Mouse (Mus musculus) thymus, postnatal 36 days (tissue): ENCODE results near the gene Zdhhc5.
"Not testable (repeated sequence)": the region's sequence is repeated elsewhere in the genome, so short reads cannot be mapped to it uniquely, and the experiment has no call there.

Experiments
- DNase-seq, 2 experiments: peaks; one replicate each; pipeline ENCODE4 v3.0.0; 2022; ENCODE audit warnings: mixed read lengths in 2 of 2

Zdhhc5 gene

DNA sequence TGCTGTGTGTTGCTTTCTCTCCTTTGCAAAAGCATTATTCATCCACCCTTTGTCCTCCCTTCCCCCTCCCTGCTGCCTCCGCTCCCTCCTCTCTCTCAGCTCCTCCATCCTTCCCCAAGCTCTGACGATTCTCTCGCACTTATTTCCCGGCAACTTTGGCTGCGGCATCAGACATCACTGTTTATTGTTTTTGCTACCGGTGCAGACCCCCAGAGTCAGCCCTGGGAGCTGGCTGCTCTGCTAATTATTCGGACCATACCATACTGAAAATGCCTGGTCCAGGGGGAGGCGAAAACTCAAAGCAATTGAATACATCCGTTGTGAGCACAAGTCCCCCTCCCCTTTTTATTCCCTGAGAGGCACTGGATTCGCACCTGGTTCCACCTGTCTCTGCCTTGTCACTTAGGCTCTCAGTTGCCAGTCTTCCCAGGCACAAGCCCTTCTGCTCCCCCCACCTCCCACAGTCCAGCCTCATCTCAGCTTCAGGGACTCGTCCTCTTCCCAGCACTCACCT lies 19.4 kb upstream of the Zdhhc5 start:
- no peak for DNase-seq

DNA sequence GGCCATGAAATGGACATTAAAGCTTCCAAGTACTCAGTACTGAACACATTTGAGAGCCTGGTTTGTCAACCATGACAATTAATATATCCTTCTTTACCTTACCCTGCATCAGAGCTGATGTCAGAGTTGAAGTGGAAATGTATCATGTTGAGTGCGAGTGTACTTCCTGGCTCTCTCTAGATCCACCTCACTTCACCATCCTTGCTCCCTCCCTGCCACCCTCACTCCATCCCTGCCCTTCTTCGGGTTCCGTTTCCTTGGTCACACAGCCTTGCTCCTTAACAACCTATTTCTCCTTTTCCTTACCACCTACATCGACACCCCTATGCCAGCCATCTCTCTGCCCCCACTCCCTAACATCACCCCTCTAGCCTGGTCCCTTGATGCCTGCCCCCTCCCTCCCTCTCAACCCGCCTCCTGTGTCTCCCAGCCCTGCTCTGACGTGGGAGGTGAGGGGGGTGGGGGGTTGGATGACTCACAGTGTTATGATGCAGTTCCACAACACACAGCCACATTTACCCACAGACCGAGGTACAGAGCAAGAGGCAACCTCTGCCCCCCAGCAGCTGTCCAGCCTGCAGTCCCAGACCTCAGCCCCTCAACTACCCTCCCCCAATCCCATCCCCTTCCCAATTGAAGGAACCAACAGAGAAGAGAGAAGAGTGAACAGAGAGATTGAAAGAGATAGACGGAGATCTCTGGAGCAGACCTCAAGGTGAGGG lies 18.8 kb upstream of the Zdhhc5 start, which contains the start of gene Ypel4:
TSS of gene Ypel4 (plus strand) at position 480 of the 722 bp plus-strand sequence.
- DNase-seq, result no peak

DNA sequence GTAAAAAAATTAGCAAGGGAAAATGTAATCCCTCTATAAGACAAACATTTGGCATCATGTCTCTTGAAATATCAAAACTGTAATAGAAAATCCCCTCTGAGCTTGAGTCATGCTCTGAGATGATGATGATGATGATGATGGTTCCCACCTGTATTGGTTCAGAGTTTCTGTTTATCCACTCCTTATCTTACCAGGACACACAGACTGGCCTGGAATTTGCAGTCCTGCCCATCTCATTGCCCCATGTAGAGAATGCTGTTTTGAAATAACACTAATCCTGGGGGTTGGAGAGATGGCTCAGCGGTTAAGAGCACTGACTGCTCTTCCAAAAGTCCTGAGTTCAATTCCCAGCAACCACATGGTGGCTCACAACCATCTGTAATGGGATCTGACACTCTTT lies 17.4 kb upstream of the Zdhhc5 start:
- no peak for DNase-seq

DNA sequence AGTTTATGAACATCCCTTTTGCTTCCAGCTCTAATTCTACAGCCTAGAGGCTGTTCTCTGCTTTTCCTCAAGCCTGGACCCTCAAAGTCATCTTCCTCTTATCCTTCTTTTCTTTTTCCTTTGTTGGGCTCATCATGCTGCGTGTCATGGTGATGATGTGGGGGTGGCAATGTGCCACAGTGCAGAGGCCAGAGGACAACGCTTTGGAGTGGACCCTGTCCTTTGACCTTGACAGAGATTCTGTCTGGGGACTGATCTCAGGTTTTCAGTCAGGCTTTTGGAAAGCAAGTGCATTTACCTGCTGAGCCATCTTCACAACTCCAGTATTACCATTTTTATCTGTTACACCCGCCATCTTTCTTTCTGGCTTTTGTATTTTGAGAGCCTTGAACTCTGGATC lies 16.2 kb upstream of the Zdhhc5 start:
- DNase-seq, result no peak

DNA sequence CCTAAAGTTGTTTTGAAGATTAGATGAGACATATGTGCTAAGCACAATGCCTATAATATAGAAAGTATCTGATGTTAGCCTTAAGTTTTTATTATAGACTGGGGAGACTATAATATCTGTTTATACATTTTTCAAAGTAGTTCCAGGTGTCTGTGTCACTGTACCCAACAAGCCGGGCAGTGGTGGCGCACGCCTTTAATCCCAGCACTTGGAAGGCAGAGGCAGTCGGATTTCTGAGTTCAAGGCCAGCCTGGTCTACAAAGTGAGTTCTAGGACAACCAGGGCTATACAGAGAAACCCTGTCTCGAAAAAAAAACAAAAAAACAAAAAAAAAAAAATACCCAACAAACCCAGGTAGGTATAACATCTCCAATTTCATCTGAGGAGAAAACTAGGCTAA lies 13.2 kb upstream of the Zdhhc5 start:
- DNase-seq, result not testable (repeated sequence)

DNA sequence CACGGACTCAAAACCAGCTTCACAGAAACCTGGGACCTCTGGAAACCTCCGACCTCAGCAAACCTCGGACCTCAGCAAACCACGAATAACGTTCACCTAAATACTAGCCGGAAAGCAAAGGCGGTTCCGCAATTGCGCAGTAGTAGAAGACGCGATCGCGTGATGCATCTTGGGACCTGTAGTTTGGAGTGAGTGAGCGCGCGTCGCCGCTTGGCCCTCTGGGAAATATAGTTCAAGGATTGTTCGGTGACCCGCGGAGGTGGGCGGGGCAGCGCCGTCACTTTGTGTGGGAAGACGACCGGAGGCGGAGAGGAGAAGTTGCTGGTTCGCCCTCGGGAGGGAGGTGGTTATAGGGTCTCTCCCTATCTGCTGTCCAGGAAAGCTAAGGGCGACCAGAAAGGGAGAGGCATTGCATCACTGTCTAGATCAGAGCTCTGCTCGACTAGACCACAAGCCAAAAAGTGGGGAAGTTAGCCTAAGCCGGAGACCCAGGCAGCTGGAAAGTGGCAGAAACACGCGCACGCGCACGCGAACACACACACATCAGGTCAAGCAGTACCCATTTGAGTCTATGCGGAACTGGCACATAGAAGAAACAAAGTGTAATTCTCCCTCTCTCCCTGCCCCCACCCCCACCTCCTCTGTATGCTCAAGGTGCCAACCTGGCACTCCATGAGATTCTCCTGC lies 12.3 kb upstream of the Zdhhc5 start, which contains the start of gene Clp1:
TSS of gene Clp1 (minus strand) at position 179 of the 687 bp plus-strand sequence.
- DNase-seq, result peak; percentile 94 to 95

DNA sequence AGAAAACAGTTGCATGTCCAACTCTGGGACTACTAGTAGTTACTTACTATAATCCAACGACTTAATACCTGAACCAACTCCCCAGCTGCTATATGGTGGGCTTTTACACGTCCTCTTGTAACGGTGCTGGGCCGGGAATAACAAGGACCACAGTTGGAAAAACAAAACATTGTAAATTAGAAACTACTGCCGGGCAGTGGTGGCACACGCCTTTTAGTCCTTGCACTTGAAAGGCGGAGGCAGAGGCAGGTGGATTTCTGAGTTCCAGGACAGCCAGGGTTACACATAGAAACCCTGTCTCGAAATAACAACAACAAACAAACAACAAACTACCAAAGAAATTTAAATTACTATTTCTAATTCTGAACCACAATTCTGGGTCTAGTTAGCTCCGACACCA lies 11.7 kb upstream of the Zdhhc5 start:
- DNase-seq, result no peak

DNA sequence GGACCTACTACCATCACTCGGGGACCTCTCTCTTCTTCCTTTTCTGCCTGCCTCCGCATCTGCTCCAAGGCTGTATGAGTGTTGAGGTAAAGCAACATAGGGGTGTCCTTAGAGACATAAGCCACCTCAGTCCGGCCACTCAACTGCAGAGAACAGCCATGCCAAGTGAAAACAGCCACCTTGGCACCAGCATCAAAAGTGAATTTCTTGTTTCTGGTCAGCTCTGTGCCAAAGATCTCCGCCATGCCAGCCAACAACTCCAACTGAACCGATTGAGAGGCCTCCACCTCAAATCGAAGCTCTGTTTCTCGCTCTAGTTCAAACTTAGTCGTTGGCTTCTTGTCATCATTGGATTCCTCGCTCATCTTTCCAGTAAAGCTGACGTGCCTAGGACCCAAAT lies 10.8 kb upstream of the Zdhhc5 start:
- no peak for DNase-seq

DNA sequence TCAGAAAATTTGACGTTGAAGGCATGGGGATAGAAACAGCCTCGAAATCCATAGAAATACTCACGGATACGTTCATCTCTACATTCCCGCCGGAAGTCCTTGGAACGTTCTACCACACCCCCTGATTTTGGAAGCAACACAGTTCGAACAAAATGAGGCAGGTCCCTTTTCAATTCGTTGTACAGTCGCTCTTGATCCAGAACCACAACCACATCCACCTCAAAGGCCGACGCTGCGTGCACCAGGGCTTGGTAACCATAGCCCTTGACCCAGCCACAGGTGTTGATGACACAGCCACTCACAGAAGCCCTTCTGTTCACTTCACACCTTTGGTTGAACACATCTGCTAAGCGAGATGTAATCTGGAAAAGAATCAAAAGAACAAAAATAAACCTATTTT lies 8.9 kb upstream of the Zdhhc5 start:
- DNase-seq, result no peak

DNA sequence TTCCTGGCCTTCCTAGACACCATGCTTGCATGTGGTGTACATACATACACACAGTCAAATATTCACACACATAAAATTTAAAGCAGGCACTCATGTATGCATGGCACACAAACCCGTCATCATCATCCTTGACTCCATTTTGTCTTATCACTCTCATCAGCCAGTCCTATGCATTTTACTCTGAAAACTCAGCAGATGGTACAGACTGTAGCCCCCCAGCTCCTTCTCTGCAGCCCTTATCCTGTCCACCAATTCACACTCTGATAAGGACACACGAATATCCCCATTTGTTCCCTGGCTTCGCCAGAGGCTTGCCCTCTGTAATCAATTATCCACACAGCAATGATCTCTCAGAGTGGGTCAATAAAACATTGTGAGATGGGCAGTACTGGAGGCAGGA lies 6.2 kb upstream of the Zdhhc5 start:
- DNase-seq, result no peak

DNA sequence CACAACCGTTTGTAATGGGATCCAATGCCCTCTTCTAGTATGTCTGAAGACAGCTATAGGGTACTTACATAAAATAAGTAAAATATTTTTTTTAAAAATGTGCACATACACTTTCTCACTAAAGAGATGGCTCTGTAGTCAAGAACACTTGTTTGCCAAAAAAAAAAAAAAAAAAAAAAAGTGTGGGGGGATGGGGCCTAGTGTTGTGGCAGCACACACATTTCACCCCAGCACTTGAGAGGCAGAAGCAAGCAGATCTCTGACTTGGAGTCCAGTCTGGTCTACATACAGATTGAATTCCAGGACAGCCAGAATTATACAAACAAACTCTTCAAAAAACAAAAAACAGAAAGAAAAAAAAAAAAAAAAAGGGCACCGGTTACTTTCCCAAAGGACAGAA lies 5.7 kb upstream of the Zdhhc5 start:
- no peak for DNase-seq

DNA sequence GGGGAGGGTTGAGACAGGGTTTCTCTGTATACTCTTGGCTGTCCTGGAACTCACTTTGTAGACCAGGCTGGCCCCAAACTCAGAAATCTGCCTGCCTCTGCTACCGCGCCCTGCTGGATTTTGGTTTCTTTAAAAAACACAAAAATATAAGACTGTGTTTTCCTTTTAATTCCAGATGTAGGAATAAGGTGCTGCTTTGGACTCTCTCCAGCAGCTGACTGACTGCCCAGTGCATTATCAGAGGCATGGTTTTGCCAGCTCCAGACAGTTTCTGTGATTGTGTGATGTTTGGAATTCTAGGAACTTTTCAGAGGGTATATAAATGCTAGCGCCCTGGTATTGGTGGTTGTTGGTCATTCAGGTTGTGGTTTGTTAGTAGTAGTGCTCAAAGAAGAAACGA lies 2.4 kb upstream of the Zdhhc5 start:
- DNase-seq, result no peak

DNA sequence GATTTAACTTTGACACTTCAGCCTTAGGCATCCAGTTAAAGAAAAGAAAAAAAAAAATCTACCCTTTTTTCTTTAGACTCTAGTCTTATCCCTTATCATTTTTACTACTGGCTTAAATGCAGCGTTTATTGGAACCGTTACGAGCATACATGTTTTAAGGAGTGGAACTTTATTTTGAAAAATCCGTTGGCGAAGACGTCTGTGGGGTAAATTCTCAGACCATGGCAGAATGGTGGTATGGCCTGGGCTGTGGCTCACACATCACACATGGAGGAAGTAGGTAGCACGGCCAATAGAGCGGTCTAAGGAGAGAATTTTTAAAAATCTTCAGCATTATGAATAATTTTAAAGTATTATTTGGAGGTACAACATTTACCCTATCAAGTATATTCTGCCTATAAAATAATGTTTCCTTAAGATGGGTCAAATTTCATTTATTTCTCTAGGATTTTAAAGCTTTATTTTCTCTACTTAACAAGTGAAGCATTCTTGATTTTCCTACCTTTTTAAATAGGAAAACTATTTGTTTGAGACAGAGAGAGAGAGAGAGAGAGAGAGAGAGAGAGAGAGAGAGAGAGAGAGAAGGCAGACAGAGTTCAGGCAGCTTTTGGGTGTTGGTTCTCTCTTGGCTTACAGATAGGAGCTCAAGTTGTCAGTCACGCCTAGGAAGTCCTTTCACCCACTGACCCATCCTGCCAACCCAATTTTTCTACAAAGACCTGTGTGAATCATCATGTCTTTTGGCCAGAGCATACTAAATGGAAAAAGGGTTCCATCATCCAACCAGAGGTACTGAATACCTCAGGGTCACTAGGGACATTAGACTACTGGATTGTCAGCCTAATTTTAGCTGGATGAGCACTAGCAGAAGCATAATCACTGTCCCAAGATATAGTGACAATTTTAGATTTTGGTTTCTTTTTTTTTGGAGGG lies 1.7 kb upstream of the Zdhhc5 start:
- DNase-seq, result no peak

DNA sequence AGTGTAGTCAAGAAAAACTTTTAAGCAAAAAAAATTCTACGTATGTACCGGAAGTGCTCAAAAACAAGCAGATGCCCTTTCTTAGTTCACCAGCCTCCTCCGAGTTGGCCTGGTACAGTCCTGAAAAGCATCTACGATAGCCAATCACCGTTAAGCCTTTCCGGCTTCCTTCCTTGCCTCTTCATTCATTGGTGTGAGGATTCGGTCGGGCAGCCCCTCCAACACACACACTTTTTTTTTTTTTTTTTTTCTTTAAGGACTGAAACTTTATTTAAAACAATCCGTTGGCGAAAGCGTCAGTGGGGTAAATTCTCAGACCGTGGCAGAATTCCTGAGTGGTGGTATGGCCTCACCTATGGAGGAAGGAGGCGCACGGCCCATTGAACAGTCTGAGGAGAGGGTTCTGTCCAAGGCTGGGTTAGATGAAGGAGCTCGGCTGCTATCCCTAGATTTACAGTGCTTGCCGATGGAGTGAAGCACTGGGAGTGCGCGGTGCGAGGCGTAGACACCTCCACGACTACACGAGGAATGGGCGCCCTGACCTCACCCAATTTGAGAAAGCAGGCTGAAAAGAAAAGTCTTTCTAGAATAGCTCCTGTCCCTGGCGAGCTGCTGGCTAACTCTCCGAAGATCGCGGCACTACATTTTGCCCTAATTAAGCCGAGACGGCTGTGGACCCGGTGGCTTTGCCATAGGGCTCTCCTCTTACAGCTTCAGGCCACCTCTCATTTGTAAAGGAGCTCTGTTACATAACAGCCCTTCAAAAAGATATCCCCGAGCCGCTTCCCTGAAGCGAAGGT lies 782 bp upstream of the Zdhhc5 start:
- DNase-seq, result peak in 1 of 2 experiments; percentile 62

DNA sequence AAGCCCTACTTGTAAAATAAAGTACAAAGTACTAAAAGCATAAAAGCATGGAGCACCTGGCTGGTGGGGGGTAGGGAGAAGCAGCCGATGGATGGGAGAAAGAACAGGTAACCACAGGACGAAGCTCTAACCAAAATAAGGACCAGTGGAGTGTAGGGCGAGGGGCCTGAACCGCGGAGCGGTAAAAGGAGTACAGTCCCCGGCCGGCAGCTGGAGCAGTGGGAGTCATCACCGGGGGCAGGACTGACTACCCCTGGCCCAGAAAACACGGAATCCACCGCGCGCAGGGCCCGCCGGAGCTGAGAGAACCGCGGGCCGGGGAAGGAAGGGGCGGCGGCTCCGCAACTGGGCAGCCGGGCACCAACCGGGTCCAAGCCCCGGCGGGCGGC lies 564 bp downstream of the Zdhhc5 start:
- DNase-seq, result no peak

DNA sequence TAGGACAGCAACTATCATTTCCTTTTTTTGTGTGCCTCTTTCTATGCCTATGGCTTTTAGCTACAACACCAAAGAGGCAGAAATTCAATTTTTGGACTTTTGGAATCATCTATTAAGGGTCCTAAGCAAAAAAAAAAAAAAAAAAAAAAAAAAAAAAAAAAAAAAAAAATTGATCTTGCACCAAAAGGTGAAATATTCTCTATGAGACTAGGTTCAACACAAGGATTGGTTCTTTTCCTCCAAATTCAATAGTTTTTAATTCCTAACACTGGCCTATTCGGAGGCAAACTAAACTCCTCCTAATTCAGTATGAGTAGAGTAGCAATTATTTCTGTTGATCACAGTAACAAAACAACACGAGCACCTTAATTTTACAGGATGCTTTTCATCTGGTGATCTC lies 3.1 kb downstream of the Zdhhc5 start:
- no peak for DNase-seq

DNA sequence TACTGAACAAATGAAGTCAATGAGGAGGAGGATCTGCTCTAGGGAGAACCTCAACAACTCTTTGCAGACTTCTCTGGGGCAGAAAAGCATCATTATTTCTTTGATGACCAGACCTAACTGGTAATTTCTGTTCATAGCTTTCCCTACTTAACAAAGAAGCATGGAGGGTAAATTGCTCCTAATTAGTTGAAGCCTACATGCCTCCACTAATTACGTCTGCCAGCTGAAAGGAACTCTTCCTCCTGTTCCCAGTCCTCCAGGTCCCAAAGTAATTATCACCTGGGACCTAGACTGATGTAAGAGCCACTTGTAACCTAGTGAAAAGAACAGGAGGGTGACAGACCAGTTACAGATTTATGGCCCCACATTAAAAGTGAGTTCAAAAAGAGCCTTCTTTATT lies 7.5 kb downstream of the Zdhhc5 start:
- DNase-seq, result no peak

DNA sequence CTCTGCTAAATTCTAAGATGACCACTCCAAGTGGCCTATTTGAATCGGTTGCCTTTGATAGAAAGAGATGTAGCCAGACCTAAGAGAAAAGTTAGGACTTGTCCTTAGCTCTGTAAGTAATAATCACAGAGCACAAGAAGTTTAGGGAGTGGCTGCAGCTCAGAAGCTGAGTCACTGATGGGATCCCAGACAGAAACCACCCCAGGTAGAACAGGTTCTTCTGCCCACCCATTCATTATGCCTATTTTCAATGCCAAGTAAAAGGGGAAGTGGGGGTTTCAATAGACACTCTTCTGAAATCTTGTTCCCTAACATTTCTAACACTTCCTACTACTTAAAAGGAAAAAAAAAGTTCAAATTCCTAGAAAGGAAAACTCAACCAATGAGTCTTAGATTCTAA lies 9.7 kb downstream of the Zdhhc5 start:
- no peak for DNase-seq

DNA sequence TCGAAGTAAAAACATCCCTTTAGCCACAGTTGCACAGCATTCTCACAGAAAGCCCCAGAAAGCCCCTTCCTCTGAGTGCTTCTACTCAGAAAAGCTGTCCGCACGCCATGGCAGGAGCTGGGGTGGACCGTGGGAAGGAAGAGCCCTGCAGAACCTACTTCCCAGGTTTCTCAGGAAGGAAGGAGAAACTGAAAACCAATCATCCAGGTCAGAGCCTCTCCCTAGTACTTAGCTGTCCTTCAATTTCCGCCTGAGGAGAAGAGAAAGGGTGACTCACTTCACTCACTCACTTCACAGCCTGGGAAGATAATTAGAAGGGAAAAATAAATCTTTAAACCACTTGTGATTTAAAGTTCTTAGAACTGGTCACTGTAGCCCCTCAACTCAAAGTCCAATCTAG lies 10.7 kb downstream of the Zdhhc5 start:
- DNase-seq, result no peak

DNA sequence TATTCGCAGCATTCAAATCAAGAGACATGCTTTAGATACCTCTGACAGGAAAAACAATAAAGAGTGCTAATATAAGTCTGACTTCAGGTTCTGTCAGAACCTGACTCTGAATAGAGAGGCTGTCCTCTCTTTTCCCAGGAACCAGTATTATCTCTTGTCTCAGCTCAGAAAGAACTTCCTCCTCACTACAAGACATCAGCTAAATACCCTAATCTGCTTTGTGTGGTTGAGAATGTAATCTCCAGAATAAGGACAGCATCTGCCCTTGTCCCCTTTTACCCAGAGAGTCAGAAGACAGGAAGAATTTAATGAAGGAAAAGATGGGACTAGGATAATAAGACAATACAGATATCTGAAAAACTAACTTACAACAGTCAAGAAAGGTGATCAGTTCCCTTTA lies 11.5 kb downstream of the Zdhhc5 start:
- DNase-seq, result no peak

DNA sequence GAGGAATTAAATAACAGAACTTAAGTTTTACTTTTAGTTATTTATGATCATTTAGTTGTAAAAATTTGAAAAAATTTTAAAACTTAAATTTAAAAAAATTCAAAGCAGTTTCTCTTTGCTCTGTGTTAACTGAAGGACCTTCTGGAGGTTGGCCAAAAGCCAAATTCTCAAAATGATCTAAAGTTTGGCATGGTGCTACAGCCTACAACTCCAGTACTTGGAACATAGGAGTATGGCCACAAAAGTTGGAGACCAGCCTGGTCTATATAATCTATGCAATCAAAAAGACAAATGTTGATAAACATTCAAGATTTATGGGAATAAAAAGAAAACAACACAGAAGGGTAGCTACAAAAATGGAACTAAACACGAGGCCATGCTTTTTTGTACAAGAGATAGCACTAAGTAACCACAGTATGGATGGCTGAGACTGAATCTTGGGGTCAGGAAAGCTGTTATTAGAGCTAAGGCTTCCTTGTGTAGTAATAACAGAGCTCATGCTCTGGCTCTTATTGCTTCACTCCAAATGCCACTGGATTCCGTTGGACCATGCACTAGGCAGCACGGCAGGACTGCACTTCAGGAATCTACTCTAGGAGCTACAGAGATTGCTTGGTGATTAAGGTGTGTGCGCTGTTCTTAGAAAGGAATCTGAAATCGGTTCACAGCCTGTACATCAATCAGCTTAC lies 19.8 kb downstream of the Zdhhc5 start:
- DNase-seq, result no peak

DNA sequence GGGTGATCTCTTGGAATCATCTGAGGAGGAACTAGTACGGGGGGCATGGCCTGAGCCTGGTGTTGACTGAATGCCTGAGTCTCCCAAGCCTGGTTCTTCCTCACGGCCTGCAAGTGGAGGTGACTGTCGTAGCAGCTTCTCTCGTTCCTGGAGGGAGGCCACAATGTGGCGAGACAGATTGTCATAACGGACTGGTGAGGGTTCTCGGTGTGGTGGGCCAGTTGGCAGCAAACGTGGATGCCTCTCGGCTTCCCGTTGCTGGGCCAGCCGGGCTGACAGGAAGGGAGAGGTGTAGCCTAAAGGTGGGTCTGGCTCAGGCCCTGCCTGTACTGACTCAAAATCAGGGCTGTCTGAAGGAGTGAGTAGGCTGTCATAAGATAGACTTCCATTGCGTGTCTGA lies 24.9 kb downstream of the Zdhhc5 start:
- DNase-seq, result no peak
